Mouse (Mus musculus) testis, adult 2 months (tissue): Measurements from ENCODE around the gene Lin28a.

ENCODE experiments used
- CTCF ChIP-seq: fragments of 200-500 bp; IDR thresholded peaks from 2 replicates; pipeline ENCODE4 v1.5.1; 2012; ENCODE audit warnings: low read depth, mild to moderate bottlenecking, inconsistent platforms, low read length, moderate library complexity; ENCODE audit not compliant: control insufficient read depth, insufficient read depth, insufficient replicate concordance
- POLR2A ChIP-seq: fragments of 200-500 bp; IDR thresholded peaks from 2 replicates; pipeline ENCODE4 v1.6.1; 2012; ENCODE audit warnings: low read depth, mild to moderate bottlenecking, inconsistent platforms, low read length, moderate library complexity; ENCODE audit not compliant: control insufficient read depth

DNA sequence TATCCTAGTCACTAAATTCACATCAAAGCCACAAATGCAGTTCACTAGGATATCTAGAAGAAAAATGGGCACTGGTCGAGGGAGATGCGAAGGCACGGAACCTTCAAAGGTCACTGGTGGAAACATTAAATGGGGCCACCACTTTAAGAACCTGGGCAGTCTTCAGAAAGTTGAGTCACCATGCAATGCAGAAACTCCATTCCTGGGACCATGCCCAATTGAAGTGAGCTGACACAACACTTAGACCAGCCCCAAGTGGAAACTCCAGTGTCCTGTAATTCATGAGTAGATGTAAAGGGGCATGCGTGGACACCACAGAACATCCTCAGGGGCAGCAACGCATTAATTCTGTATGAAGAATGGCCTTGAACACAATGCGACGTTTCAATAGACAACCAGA lies 56.1 kb downstream of the Lin28a start:
- TF ChIP-seq CTCF (no peak), POLR2A (no peak)
